Mouse (Mus musculus) bone marrow macrophage, adult 2 months (primary cell): ENCODE data around the gene Zfp784. TPM values are rescaled to one million over a fixed set of nuclear protein-coding genes. Genes with fewer than 3 reads are reported as not detected.
A peak's percentile ranks its signal among the peaks of the same experiment; 100 is the strongest.
"Not testable (repeated sequence)": the region's sequence is repeated elsewhere in the genome, so short reads cannot be mapped to it uniquely, and the experiment has no call there.

Source experiments
- H3K27ac ChIP-seq: 2 replicates; pipeline ENCODE4 v1.5.1; 2012; ENCODE audit warnings: low read depth, low read length; ENCODE audit not compliant: insufficient read depth
- H3K4me1 ChIP-seq: 2 replicates; pipeline ENCODE4 v1.6.1; 2012; ENCODE audit warnings: low read length; ENCODE audit not compliant: control insufficient read depth, insufficient read depth
- H3K4me3 ChIP-seq: 2 replicates; pipeline ENCODE4 v1.5.1; 2012; ENCODE audit warnings: mild to moderate bottlenecking, low read length, moderate library complexity; ENCODE audit not compliant: insufficient read depth
- CTCF ChIP-seq: IDR thresholded peaks from 2 replicates; pipeline ENCODE4 v1.5.1; 2012; ENCODE audit warnings: low read depth, mild to moderate bottlenecking, low read length, moderate library complexity
- POLR2A ChIP-seq: IDR thresholded peaks from 2 replicates; pipeline ENCODE4 v1.6.1; 2012; ENCODE audit warnings: mild to moderate bottlenecking, low read depth, low read length, borderline replicate concordance
- polyA plus RNA-seq: library from polyadenylated mRNA; stranded (reverse); fragments of >200 nt; gene quantifications from 2 replicates; pipeline ENCODE4 v1.2.4, GENCODE M21; 2012; ENCODE audit not compliant: missing spikeins, insufficient read depth, insufficient read length

The Zfp784 gene
- polyA plus RNA-seq, 1 experiment, result 3.8 TPM

DNA sequence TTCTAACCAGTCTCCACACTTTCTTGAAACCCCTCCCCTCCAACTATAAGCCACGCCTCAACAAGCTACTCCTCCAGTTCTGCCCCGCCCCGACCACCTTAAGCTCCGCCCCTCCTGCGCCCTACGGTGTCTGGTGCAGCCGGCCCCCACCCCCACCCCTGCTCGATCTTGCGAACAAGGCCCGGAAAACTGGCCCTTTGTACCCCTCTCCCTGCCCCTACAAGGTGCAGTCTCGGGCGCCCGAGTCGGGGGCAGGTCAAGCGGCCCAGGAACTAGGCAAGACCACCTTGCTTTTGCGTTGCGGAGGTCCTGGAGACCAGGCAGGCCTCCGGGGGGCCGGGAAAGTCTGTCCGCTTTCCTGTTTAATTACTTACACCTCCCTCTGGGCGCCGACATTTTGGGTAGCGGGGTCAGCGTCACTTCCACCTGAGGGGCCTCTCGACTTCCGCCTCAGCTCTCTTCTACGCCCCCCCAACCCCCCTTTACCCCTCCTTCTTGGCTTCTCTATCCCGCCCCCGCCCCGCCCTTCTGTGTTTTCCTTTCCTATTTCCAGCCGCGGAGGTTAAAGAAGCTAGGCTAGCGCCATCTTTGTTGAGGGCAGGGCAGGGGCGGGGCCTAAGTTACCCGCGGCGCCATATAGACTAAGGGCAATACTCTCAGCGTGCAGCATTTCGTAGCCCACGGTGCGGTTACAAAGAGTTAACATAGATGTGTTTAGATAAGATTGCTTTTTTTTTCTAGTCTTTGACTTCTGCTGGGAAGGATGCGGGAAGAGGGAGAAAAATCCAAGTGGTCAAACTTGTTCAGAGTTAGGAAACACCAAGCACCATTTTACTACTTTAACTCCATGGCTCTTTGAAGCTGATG is 23.8 kb downstream of the Zfp784 start, which contains the start of the genes Zfp524 and Fiz1:
Gene Zfp524, plus strand, starts transcription at position 165 of the 867 bp plus-strand sequence.
Gene Fiz1, minus strand, starts transcription at position 447 of the 867 bp plus-strand sequence.
- peak within 1 kb of the TSS; percentile 97 for H3K4me3 ChIP-seq
- H3K27ac ChIP-seq, result peak within 1 kb of the TSS; percentile 100
- peaks cover 18% of the 10 kb centered on the region for H3K4me1 ChIP-seq
- TF ChIP-seq POLR2A, result no peak; the same call in 1 of the 2 replicates
- no peak for TF ChIP-seq CTCF

DNA sequence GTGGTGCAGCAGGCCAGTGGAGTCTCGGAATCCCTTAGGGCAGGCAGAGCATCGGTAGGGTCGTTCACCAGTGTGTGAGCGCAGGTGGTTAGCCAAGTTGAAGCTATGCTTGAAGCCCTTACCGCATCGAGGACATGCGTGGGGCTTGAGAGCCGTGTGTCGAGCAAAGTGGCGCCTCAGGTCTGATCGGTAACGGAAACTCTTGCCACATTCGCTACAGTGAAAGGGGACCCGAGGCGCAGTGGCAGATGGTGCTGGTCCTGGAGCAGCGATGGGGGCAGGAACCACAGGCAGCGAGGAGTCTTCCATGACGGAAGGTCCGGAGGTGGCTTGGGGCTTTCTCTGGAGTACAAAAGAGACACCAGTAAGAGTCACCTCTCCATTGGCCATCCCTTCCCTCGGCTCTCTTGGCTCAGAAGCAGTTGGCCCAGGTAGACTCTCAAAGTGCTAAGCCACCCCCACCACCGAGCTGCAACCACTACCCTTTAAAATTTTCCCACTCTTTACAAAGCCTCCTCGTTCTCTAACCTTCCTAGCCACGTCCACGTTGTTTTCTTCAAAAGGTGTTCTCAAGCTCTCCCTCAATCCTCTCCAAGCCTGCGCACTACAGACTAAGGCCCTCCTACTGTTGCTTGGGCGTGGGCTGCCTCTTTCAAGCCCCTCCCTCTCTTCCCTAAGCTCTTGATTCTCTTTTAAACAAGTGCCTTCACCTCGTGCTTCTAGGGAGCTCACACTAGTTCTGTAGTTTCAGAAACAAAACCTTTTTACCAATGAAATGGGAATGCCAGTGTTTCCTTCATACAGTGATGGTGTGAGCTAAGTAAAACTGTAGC is 25.3 kb downstream of the Zfp784 start:
- Histone ChIP-seq H3K4me1 (peaks cover 11% of the 10 kb centered on the region), H3K4me3 (no peak overlapping the region), H3K27ac (0 out of 2 replicates have a peak overlapping the region, but pooled peaks have one; percentile 4)
- TF ChIP-seq CTCF (no peak), POLR2A (no peak)

DNA sequence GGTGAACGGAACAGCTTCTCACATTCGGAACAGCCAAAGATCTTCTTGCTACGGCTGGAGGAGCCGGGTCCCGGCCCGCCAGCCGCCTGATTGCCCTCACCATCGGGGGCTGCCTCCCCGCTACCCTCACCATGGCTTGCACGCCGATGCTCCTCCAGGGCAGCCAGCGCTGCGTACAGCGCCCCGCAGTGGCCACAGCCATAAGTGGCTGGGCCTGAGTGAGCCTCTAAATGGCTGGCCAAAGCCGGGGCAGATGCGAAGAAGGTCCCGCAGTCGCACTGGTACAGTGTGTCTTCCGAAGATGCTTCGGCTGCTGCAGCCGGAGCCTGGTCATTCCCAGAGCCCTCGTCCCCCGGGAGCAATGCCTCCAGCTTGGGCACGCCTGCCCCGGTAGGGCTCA is 30.0 kb downstream of the Zfp784 start:
- TF ChIP-seq POLR2A (no peak), CTCF (no peak)
- peaks cover 4% of the 10 kb centered on the region; the same call in 1 of the 2 replicates for H3K4me1 ChIP-seq
- H3K27ac ChIP-seq, result no peak overlapping the region
- H3K4me3 ChIP-seq, result no peak overlapping the region

DNA sequence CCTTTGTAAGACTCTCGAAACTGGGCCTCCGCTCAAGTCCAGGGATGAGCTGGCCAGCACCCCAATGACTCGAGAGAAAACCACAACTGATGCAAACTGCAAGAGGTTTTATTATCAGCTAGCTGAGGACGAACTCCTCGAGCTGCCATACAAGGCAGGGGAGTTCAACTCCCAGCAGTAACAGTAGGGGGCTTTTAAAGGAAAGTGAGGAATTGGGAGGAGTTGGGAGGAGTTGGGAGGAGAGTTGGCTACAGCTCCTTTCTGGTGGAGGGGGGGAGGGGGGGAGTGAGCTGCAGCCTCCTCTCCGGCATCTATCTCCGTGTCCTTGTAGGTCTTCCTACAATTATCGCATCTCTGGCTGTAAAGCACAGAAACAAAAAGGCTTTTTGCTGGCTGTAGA is 35.4 kb downstream of the Zfp784 start:
- not testable (repeated sequence) for H3K4me3 ChIP-seq, H3K27ac ChIP-seq, H3K4me1 ChIP-seq

DNA sequence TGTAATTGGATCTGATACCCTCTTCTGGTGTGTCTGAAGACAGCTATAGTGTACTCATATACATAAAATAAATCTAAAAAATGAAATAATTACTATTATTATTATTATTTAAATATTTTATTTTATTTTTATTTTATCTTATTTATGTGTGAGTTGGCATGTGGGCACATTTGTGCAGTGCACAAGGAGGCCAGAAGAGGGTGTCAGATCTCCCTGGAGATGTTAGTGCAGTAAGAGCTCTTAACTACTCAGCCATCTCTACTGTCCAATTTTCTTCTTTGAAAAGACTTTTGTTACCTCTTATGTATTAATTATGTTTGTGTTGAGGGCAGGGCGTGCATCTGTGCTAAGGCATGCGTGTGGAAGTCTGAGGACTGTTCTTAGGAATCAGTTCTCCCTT is 38.4 kb downstream of the Zfp784 start:
- TF ChIP-seq POLR2A (no peak), CTCF (no peak)
- Histone ChIP-seq H3K4me1 (peaks cover 5% of the 10 kb centered on the region; the same call in 1 of the 2 replicates), H3K4me3 (no peak overlapping the region), H3K27ac (no peak overlapping the region)

DNA sequence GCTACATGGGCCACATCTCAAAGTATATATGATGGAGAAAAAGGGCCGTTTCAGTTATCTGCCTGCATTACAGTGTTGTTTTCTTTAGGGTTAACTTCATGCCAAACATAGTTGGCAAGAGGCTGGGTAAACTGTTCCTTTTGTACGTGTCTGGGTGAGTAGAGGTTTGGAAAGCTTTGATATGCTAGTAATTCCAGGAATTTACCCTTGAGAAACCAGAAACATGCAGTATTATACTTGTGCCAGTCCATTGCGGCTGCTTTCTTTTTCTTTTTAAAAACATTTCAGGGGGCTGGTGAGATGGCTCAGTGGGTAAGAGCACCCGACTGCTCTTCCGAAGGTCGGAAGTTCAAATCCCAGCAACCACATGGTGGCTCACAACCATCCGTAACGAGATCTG is 41.3 kb downstream of the Zfp784 start:
- Histone ChIP-seq H3K27ac (no peak overlapping the region), H3K4me1 (peaks cover 5% of the 10 kb centered on the region; the same call in 1 of the 2 replicates), H3K4me3 (no peak overlapping the region)
- no peak for TF ChIP-seq POLR2A
- TF ChIP-seq CTCF, result no peak

DNA sequence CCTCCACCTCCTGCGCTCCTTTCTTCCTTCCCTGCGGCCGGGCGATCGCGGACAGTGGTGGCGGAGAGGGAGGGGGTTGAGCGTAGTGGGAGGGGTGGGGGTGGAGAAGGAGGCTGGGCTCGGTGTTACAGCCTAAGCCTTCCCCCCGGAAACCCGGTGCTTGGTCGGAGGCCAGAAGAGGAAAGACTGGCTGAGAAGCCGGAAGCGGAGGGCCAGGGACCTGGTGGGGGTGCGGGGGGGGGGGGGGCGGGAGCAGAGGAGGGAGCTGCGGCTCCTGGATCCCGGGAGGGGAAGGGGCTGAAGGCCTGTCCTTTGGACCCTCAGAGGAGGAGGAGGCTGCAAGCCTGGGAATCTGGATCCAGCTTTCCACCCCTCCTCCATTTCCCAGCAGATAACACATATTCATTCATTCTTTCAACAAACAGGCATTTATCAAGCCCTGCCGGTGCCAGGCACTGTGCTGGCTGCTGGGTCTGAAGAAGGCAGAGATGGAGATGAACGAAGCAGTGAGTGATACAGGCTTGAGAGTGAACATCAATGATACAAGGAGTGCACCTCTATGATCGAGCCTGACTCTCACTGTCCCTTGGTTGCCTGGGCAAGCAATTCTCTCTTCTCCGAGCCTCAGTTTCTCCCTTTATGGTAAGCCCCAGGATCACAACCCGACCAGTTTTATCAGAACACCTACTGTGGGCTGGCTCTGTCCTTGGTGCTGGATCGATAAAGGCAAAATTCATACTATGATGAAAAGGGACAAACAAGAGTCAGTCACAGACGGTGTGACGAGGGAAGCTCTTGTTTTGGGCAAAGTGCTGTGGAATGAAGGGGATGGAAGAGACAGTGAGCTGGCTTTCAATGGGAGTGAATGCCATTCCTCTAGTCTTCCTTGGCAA is 42.0 kb downstream of the Zfp784 start, which contains the start of gene Zfp579:
Gene Zfp579, minus strand, starts transcription at position 156 of the 893 bp plus-strand sequence.
- Histone ChIP-seq H3K27ac (no peak within 1 kb of the TSS), H3K4me3 (peak within 1 kb of the TSS; percentile 88), H3K4me1 (peaks cover 5% of the 10 kb centered on the region; the same call in 1 of the 2 replicates)
- no peak for TF ChIP-seq CTCF
- TF ChIP-seq POLR2A, result no peak

DNA sequence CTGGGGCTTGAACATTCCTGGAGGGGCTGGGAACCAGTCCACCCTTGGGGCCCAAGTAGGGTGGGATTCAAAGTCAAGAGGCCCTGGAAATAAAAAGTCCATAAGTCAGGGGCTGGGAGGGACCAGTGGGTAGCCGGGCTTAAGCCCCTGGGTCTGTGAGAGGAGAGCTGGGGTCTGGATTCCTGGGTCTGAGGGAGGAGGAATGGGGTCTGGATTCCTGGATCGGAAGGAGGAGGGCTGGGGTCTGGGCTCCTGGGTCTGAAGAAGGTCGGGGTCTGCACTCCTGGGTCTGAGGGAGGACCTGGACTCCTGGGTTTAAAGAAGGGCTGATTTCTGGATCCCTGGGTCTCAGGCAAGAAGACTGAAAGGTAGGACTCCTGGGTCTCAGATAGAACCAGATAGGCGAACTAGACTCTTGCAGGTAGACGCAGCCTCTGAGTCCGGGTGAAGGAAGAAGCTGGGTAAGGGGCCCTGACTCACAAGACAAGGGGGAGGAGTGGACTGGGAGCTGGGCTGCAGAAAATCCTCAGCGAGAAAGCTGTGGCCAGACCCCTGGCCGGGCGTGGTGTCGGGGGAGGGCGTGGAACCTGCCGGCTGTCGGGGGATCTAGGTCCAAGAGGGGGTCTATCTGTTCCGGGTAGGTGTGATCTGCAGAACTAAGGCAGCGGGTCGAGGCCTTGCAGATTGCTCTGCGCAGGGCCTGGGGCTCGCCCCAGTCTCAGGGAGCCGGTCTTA is 42.8 kb downstream of the Zfp784 start:
- H3K4me3 ChIP-seq, result peak overlapping the region; percentile 88
- no peak for TF ChIP-seq POLR2A
- TF ChIP-seq CTCF, result no peak
- H3K27ac ChIP-seq, result no peak overlapping the region
- peaks cover 5% of the 10 kb centered on the region; the same call in 1 of the 2 replicates for H3K4me1 ChIP-seq
